17 mouse cellular contexts compared by ENCODE assay signal in the genomic region with DNA sequence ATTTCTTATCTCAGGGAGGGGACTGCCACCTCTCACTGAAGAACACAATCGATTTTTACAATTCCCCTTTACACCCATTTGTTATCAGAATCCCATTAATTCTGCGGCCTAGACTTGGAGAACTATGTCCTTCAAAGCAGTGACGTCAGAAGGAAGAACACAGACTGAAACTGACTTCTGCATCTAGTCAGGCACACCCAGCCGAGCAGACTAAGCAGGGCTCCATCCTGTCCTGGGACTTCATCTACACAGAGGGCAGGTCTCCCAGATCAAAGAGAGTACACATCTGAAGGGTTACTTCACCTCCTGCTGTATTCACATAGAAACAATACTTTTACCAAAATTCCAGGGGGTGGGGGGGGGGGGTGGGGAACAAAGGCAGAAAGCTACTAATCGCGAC.
DNase-seq lines count a peak whose midpoint lies in the region; ATAC-seq and TF ChIP-seq lines count a peak whose summit lies in the region.
"Had no signal": no experiment of that assay in that cellular context is flagged by ENCODE, and none has a peak within 500 bp of the region (broad histone marks: within the 10 kb centered on the region; RNA-seq: fewer than 3 reads in every experiment).

No protein-coding gene starts in this region.

- TF ChIP-seq CTCF in lung, adult 2 months (IDR thresholded peaks at IDR 0.05; ENCODE audit: insufficient read depth, low read length), result no peak

- 0 out of 2 replicates have a peak overlapping the region, but pooled peaks have one; percentile 27 for H3K27ac ChIP-seq in intestine, embryonic 15.5 days
- H3K27ac ChIP-seq in stomach, embryonic 16.5 days (ENCODE audit: low read length), result peak overlapping the region; percentile 31; the same call in 1 of the 2 replicates
- H3K27ac ChIP-seq: embryonic facial prominence, embryonic 12.5 days; forebrain, embryonic 15.5 days; kidney, postnatal 0 days; midbrain, embryonic 10.5 days had no signal

- no peak overlapping the region for H3K9ac ChIP-seq in intestine, embryonic 15.5 days
- no peak overlapping the region for H3K9ac ChIP-seq in stomach, embryonic 16.5 days (ENCODE audit: low read length)
- H3K9ac ChIP-seq: embryonic facial prominence, embryonic 12.5 days; forebrain, embryonic 15.5 days had no signal

- intact Hi-C loops in heart, postnatal 25 days (cut with DNase I), result no loop called here

- DNase-seq in heart, adult 8-10 months (ENCODE audit: low spot score), result peak; percentile 38
- no peak for DNase-seq in heart, postnatal 25 days (ENCODE audit: low spot score)
- peak; percentile 30 for DNase-seq in lung, postnatal 10 days
- no peak for DNase-seq in lung, adult 2 months
- DNase-seq in cerebellum, adult 11 months, result no peak
- DNase-seq: cerebellum, adult 11-12 months; cerebellum, postnatal 36 days; heart, postnatal 36 days; layer of hippocampus, postnatal 36 days had no signal

- no peak overlapping the region for H3K4me3 ChIP-seq in lung, adult 2 months (replicated peaks; ENCODE audit: extremely low read depth, low read depth, low read length)
- no peak overlapping the region for H3K4me3 ChIP-seq in intestine, embryonic 15.5 days (replicated peaks)
- H3K4me3 ChIP-seq in stomach, embryonic 16.5 days (replicated peaks; ENCODE audit: low read length), result no peak overlapping the region
- H3K4me3 ChIP-seq: embryonic facial prominence, embryonic 12.5 days; forebrain, embryonic 15.5 days; midbrain, embryonic 10.5 days had no signal

- no peak for TF ChIP-seq POLR2A in lung, adult 2 months (IDR thresholded peaks at IDR 0.05; ENCODE audit: borderline replicate concordance, extremely low read depth, low read depth, low read length)

- H3K27me3 ChIP-seq in intestine, embryonic 15.5 days (replicated peaks), result no peaks in the 10 kb centered on the region
- H3K27me3 ChIP-seq in stomach, embryonic 16.5 days (ENCODE audit: control insufficient read depth, insufficient read depth, low read length), result no peaks in the 10 kb centered on the region
- H3K27me3 ChIP-seq: embryonic facial prominence, embryonic 12.5 days; forebrain, embryonic 15.5 days had no signal

- H3K4me1 ChIP-seq in lung, adult 2 months (ENCODE audit: control insufficient read depth, insufficient read depth, low read length), result peaks cover 5% of the 10 kb centered on the region; the same call in 1 of the 2 replicates
- H3K4me1 ChIP-seq in intestine, embryonic 15.5 days (replicated peaks), result peaks cover 11% of the 10 kb centered on the region
- peaks cover 14% of the 10 kb centered on the region for H3K4me1 ChIP-seq in stomach, embryonic 16.5 days (ENCODE audit: control insufficient read depth, insufficient read depth, low read length)

- 48% methylated on average over 6 of the region's 6 CpGs for WGBS in lung, adult 2 months
- 37% methylated on average over 6 of the region's 6 CpGs for WGBS in intestine, embryonic 15.5 days
- 38% methylated on average over 6 of the region's 6 CpGs for WGBS in stomach, embryonic 16.5 days

- peak; percentile 83 for ATAC-seq in intestine, embryonic 15.5 days
- peak; percentile 72 for ATAC-seq in stomach, embryonic 16.5 days (ENCODE audit: insufficient read depth, low FRiP score)
- ATAC-seq: forebrain, embryonic 15.5 days; hindbrain, embryonic 16.5 days had no signal

- H3K4me2 ChIP-seq in intestine, embryonic 15.5 days (replicated peaks), result no peak overlapping the region
- H3K4me2 ChIP-seq in stomach, embryonic 16.5 days (ENCODE audit: low read depth, low read length), result no peak overlapping the region
- H3K4me2 ChIP-seq: embryonic facial prominence, embryonic 12.5 days; forebrain, embryonic 15.5 days; liver, embryonic 11.5 days had no signal

- no peaks in the 10 kb centered on the region for H3K36me3 ChIP-seq in intestine, embryonic 15.5 days
- H3K36me3 ChIP-seq in stomach, embryonic 16.5 days (ENCODE audit: control insufficient read depth, insufficient read depth, low read length), result no peaks in the 10 kb centered on the region
- H3K36me3 ChIP-seq: embryonic facial prominence, embryonic 12.5 days; forebrain, embryonic 15.5 days had no signal

- H3K9me3 ChIP-seq in intestine, embryonic 15.5 days, result no peaks in the 10 kb centered on the region
- no peaks in the 10 kb centered on the region for H3K9me3 ChIP-seq in stomach, embryonic 16.5 days (replicated peaks; ENCODE audit: control insufficient read depth, low read length)
- H3K9me3 ChIP-seq: embryonic facial prominence, embryonic 12.5 days; forebrain, embryonic 15.5 days; midbrain, embryonic 10.5 days had no signal

Comparison
In these comparisons a context has a peak if more than half of its experiments do, and no peak if none do; other contexts are left out.
1. DNase-seq: peak in heart, adult 8-10 months (single experiment) and lung, postnatal 10 days (single experiment); none in heart, postnatal 25 days (single experiment), lung, adult 2 months (single experiment) and cerebellum, adult 11 months (single experiment).